Mouse (Mus musculus): ENCODE results near the gene Gm17571.

Gm17571 gene

GRCm38 (mm10) chr9:13446703-13447285, at the start of gene Gm17571:
TSS of gene Gm17571 (minus strand) at chr9:13446753.
- DNase-seq (ENCODE audit: low spot score in 2 of 2) = no peak

GRCm38 (mm10) chr9:13495530-13495929, 49.0 kb upstream of the Gm17571 start:
- DNase-seq (ENCODE audit: low spot score in 2 of 2) = no peak

- DNase-seq (ENCODE audit: low spot score in 2 of 2) = no peak
Observed at GRCm38 (mm10) chr9:13493746-13494145, 47.2 kb upstream of the Gm17571 start.

GRCm38 (mm10) chr9:13492807-13493206, 46.3 kb upstream of the Gm17571 start:
- DNase-seq (ENCODE audit: low spot score in 2 of 2) = no peak

GRCm38 (mm10) chr9:13491854-13492620, 45.5 kb upstream of the Gm17571 start:
- no peak for DNase-seq (ENCODE audit: low spot score in 2 of 2)

- DNase-seq (ENCODE audit: low spot score in 2 of 2) = no peak
Observed at GRCm38 (mm10) chr9:13491107-13491506, 44.6 kb upstream of the Gm17571 start.

GRCm38 (mm10) chr9:13485914-13486313, 39.4 kb upstream of the Gm17571 start:
- no peak for DNase-seq (ENCODE audit: low spot score in 2 of 2)

- DNase-seq (ENCODE audit: low spot score in 2 of 2) = no peak
Observed at GRCm38 (mm10) chr9:13484267-13485240, 38.0 kb upstream of the Gm17571 start.

GRCm38 (mm10) chr9:13483199-13484068, 36.9 kb upstream of the Gm17571 start:
- DNase-seq (ENCODE audit: low spot score in 2 of 2) = no peak

GRCm38 (mm10) chr9:13479275-13479674, 32.7 kb upstream of the Gm17571 start:
- no peak for DNase-seq (ENCODE audit: low spot score in 2 of 2)

- DNase-seq (ENCODE audit: low spot score in 2 of 2) = no peak
Observed at GRCm38 (mm10) chr9:13474951-13475350, 28.4 kb upstream of the Gm17571 start.

GRCm38 (mm10) chr9:13470013-13470412, 23.5 kb upstream of the Gm17571 start:
- no peak for DNase-seq (ENCODE audit: low spot score in 2 of 2)

GRCm38 (mm10) chr9:13468778-13469177, 22.2 kb upstream of the Gm17571 start:
- no peak for DNase-seq (ENCODE audit: low spot score in 2 of 2)

- no peak for DNase-seq (ENCODE audit: low spot score in 2 of 2)
Observed at GRCm38 (mm10) chr9:13467745-13468144, 21.2 kb upstream of the Gm17571 start.

- no peak for DNase-seq (ENCODE audit: low spot score in 2 of 2)
Observed at GRCm38 (mm10) chr9:13466816-13467215, 20.3 kb upstream of the Gm17571 start.

- no peak for DNase-seq (ENCODE audit: low spot score in 2 of 2)
Observed at GRCm38 (mm10) chr9:13466351-13466750, 19.8 kb upstream of the Gm17571 start.

GRCm38 (mm10) chr9:13465358-13466020, 18.9 kb upstream of the Gm17571 start:
- no peak for DNase-seq (ENCODE audit: low spot score in 2 of 2)

GRCm38 (mm10) chr9:13460926-13461325, 14.4 kb upstream of the Gm17571 start:
- no peak for DNase-seq (ENCODE audit: low spot score in 2 of 2)

GRCm38 (mm10) chr9:13460012-13460411, 13.5 kb upstream of the Gm17571 start:
- DNase-seq (ENCODE audit: low spot score in 2 of 2) = no peak

GRCm38 (mm10) chr9:13459371-13459770, 12.8 kb upstream of the Gm17571 start:
- no peak for DNase-seq (ENCODE audit: low spot score in 2 of 2)

GRCm38 (mm10) chr9:13457774-13458173, 11.2 kb upstream of the Gm17571 start:
- no peak for DNase-seq (ENCODE audit: low spot score in 2 of 2)
